Mouse (Mus musculus): Measurements from ENCODE around the gene Adam26a.
"Not testable (repeated sequence)": the region's sequence is repeated elsewhere in the genome, so short reads cannot be mapped to it uniquely, and the experiment has no call there.

- TF ChIP-seq MYOD1 (IDR thresholded peaks at IDR 0.05; ENCODE audit: control insufficient read depth, insufficient read length, low read depth); CTCF (IDR thresholded peaks at IDR 0.05; ENCODE audit: control insufficient read depth, insufficient read depth, insufficient read length); CEBPB (IDR thresholded peaks at IDR 0.05; ENCODE audit: low read depth); MAX (IDR thresholded peaks at IDR 0.05); MYOG (IDR thresholded peaks at IDR 0.05; ENCODE audit: control insufficient read depth, extremely low read depth, insufficient read length): not testable (repeated sequence)
Observed at GRCm38 (mm10) chr8:43603166-43603565, 26.7 kb upstream of the Adam26a start.

Measured in C2C12 (cell line).